Mouse (Mus musculus) cerebellum, postnatal 4 days (tissue): ENCODE results near the gene Gm45785.

Experiments
- DNase-seq, 2 experiments: peaks; one replicate each; pipeline ENCODE4 v3.0.0; 2022; ENCODE audit warnings: low spot score in 2 of 2, mixed read lengths in 1 of 2

Gm45785 gene

GRCm38 (mm10) chr7:140833341-140833740 is 22.8 kb downstream of the Gm45785 start:
- no peak for DNase-seq

- no peak for DNase-seq
Observed at GRCm38 (mm10) chr7:140831447-140831846, 24.7 kb downstream of the Gm45785 start.

GRCm38 (mm10) chr7:140828171-140828881 is 27.8 kb downstream of the Gm45785 start:
- peak in 1 of 2 experiments; percentile 21 for DNase-seq

DNA sequence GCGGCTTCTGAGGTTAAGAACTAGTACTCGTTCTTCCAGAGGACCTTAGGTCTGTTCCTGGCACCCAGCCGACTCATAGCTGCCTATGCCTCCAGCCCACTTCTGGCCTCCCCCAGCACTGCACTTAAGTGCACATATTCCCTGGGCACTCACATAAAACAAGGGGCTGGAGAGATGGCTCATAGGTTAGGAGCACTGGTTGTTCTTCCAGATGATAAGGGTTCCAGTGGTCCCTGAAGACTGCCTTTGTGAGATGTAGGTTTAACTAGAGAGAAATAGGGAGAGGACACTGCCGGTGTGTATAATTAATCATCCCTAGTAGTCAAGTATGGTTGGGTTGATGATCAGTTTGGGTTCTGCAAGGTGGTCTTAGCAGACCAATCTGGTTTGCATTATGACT is 33.4 kb downstream of the Gm45785 start:
- DNase-seq, result no peak

- peak; percentile 52 to 69 for DNase-seq
Observed at GRCm38 (mm10) chr7:140821653-140822329, 34.3 kb downstream of the Gm45785 start, which contains the start of gene Zfp941. Gene Zfp941, minus strand, starts transcription at chr7:140822178.

DNA sequence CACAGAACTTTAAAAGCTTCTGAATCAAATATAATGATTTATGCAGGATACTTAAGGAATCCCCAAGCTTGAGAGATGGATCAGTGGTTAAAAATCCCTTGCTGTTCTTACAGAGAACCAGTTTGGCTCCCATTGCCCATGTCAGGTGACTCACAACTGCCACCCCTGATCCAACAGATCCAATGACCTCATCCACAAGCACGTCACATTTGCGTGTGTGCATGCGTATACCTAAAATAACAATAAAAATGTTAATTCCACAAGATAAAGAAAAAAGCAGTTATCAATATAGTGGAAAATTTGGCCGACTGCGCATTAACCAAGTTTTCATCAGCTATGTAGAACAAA is 34.9 kb downstream of the Gm45785 start:
- DNase-seq, result no peak

GRCm38 (mm10) chr7:140820173-140820572 is 36.0 kb downstream of the Gm45785 start:
- DNase-seq, result no peak

DNA sequence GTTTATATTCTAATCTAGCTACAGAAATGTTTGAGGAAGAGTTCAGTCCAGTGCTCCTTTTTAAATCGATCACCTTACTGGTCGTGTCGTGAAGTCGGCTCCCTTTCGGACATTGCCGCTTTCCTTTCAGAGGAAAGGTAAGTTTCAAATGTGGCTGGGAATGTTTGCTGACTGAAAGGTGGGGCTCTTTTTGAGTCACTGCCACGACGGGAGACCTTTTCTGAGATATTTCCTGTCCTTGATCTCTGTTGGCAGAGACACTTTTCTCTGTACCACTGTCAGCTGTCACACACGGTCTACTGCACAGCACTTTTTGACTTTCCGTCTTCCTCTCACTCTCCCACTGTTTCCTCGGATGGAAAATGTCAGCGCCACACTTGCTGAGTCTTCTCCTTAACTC is 43.3 kb downstream of the Gm45785 start:
- DNase-seq, result no peak

DNA sequence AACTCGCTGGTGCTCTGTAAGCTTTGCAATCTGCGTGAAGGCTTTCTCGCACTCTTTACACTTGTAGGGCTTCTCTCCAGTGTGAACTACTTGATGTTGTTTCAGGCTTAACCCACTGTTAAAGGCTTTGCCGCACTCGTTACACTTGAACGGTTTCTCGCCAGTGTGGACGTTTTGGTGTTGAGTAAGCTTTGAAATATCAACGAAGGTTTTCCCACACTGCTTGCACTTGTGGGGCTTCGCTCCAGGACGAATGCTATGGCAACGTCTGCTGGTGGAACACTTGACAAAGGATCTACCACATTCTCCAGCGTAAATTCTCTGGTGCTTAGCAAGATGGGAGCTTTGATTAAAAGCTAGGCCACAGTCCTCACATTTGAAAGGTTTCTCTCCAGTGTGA is 44.4 kb downstream of the Gm45785 start:
- no peak for DNase-seq

GRCm38 (mm10) chr7:140810496-140810895 is 45.6 kb downstream of the Gm45785 start:
- DNase-seq, result no peak

- peak in 1 of 2 experiments; percentile 22 for DNase-seq
Observed at GRCm38 (mm10) chr7:140805704-140806103, 50.4 kb downstream of the Gm45785 start.

DNA sequence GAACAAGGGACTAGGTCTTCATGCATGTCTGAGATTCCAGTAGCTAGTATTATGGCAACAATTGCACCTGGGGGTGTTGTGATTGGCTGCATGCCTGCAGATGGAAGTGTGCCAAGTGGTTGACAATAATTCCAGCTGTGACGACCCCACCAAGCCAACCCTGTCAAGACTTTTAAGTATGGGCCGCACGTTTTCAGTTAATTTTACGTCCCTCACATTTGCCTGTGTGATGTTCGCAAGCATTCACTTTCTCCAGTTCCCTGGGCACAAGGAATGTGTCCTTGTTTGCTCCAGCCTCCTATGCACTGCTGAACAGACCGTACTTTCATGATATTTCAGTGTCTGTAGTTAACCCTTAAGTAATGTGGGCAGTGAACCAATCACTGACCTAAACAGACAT is 53.5 kb downstream of the Gm45785 start:
- DNase-seq, result no peak

DNA sequence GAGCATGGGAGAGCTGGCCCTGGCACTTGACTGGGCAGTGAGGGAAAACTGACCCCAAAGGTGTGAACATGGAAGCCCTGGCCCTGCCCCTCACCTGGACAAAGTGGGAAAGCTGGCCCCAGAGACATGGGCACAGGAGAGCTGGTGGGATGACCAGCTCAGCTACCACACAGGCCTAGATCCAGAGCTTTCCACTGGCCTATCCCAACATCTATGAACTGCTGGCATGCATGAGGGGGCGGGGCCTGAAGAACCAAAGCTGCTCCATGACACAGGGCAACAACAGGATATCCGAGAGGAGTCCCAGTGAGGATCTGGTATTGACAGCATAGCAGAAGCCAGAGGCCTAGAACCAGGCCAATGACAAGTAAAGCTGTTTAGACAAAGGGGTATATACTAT is 57.9 kb downstream of the Gm45785 start:
- no peak for DNase-seq

GRCm38 (mm10) chr7:140797619-140798018 is 58.5 kb downstream of the Gm45785 start:
- no peak for DNase-seq

DNA sequence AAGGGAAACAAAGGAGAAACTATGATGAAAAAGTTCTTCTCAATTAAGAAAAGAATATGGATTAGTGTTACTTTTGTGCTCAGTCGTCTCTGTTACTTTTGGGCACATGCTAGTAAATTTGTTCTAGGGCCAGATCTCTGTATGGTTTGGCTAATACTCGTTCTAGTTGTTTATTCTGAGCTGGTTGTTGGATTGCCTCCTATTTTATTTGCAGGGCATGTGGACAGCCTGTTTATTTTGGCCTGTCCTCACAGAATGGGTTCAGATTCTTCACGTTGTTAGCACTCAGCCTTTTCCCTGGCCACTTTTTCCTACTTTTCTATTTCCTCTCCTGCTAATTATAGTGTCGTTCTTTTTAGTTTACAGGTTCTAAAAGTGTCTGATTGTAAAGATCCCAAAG is 62.6 kb downstream of the Gm45785 start:
- no peak for DNase-seq

GRCm38 (mm10) chr7:140788053-140788435 is 68.1 kb downstream of the Gm45785 start:
- no peak for DNase-seq

DNA sequence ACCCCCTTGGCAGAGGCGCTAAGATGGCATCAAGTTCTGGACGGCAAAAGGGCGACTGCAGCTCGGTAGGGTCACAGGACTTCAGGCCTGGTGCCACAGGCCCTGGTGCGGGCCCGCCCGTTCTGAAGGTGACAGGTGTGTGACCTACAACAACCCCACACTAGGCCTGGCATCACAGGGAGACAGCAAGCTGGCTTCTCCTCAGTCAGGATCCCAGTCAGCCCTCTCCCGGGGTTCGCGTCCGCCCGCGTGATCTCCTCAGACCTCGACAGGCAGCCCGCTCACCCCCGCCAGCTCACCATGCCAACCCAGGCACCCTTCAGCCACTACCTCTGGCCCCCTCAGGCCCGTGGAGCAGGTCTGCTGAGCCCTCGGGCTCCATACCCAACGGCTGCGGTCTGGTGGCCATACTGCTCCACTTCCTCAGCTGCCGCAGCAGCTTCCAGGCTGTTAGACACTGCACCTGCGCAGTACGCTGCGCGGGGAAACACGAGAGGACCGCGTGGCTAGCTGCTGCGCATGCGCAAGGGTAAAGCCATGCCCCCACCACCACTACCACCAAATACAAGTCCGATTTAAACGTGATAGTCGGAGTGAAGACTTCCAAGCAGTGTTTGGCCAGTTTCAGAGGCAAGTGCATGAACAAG is 68.6 kb downstream of the Gm45785 start, which contains the start of gene Syce1:
Gene Syce1, minus strand, starts transcription at position 447 of the 647 bp plus-strand sequence.
- no peak for DNase-seq

- no peak for DNase-seq
Observed at GRCm38 (mm10) chr7:140780548-140780947, 75.6 kb downstream of the Gm45785 start.
